In genomic region chr6:97612861-97613260, GRCm38 (mm10) we compare ENCODE assay signal across 17 mouse cellular contexts.
"Had no signal": no experiment of that assay in that cellular context is flagged by ENCODE, and none has a peak within 500 bp of the region (broad histone marks: within the 10 kb centered on the region; RNA-seq: fewer than 3 reads in every experiment).

No protein-coding gene starts in this region.

- H3K27ac ChIP-seq: kidney, postnatal 0 days; limb, embryonic 12.5 days; liver, embryonic 13.5 days; lung, embryonic 15.5 days; macrophage; midbrain, embryonic 12.5 days had no signal

- H3K9ac ChIP-seq: limb, embryonic 12.5 days; liver, embryonic 13.5 days; liver, postnatal 0 days; lung, embryonic 15.5 days; midbrain, embryonic 12.5 days had no signal

- H3K36me3 ChIP-seq: limb, embryonic 12.5 days; liver, embryonic 13.5 days; lung, embryonic 15.5 days; midbrain, embryonic 12.5 days had no signal

- DNase-seq: kidney, adult 9 months; kidney, postnatal 36 days; layer of hippocampus, adult 9-11 months; layer of hippocampus, postnatal 36 days; liver; liver, embryonic 13.5 days; liver, postnatal 0 days; lung, postnatal 14 days; right cerebral cortex, adult 18-20 months; right cerebral cortex, postnatal 25 days; thymus, postnatal 36 days had no signal

- H3K4me3 ChIP-seq: limb, embryonic 12.5 days; liver, embryonic 13.5 days; lung, embryonic 15.5 days; megakaryocyte, embryonic 14.5 days; midbrain, embryonic 12.5 days had no signal

- H3K4me2 ChIP-seq: limb, embryonic 12.5 days; liver, embryonic 13.5 days; lung, embryonic 15.5 days; midbrain, embryonic 12.5 days had no signal

- ATAC-seq: liver, postnatal 0 days had no signal

- H3K9me3 ChIP-seq: limb, embryonic 12.5 days; liver, embryonic 13.5 days; lung, embryonic 15.5 days; megakaryocyte, embryonic 14.5 days; midbrain, embryonic 12.5 days had no signal

- H3K4me1 ChIP-seq: liver, embryonic 13.5 days had no signal
